Mouse (Mus musculus) thymus, adult 18-20 months (tissue): ENCODE results near the gene Mei1.

Experiments used
- DNase-seq, 2 experiments: peaks; one replicate each; pipeline ENCODE4 v3.0.0; 2022; ENCODE audit warnings: mixed read lengths in 2 of 2

Gene Mei1

DNA sequence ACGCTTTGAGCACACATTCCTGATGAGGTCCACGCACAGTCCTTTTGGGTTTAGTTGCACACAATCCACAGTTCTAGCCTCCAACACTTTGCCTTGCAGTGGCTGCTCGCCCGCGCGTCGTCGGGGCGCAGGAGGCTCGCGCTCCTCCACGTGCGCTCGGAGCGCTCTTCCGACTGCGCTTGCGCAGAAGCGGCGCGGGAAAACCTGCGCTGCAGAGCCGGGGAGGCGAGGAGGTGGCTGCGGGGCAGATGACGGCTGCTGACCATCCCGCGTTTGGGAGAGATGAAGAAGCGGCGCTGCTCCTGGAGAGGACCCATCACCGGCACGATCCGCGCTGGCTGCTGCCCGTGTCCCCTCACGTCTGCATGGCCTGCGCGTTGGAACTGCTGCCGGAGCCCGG lies at the start of gene Mei1:
TSS of gene Mei1 (plus strand) at position 99 of the 400 bp plus-strand sequence.
- no peak for DNase-seq

DNA sequence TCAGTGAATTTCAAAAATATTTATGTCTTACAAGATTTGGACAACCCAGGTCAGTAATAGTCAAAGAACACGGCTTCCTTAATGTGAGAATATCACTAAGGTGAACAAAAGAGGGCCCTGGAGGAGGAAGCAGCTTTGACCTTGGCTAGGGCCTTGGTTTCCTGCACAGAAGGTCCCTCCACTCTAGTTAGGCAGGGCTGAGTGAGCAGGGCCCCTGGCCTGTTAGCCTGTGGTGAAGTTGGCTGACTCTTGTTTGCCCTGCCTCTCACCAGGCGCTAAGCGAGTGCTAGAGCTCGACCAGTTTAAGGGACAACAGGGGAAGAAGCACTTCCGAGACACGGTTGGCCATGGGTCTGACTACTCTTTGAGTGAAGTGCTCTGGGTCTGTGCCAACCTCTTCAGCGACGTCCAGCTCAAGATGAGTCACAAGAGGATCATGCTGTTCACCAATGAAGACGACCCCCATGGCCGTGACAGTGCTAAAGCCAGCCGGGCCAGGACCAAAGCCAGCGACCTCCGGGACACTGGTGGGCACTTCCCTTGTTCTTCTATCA lies 47.2 kb upstream of the Mei1 start:
- DNase-seq: no peak

DNA sequence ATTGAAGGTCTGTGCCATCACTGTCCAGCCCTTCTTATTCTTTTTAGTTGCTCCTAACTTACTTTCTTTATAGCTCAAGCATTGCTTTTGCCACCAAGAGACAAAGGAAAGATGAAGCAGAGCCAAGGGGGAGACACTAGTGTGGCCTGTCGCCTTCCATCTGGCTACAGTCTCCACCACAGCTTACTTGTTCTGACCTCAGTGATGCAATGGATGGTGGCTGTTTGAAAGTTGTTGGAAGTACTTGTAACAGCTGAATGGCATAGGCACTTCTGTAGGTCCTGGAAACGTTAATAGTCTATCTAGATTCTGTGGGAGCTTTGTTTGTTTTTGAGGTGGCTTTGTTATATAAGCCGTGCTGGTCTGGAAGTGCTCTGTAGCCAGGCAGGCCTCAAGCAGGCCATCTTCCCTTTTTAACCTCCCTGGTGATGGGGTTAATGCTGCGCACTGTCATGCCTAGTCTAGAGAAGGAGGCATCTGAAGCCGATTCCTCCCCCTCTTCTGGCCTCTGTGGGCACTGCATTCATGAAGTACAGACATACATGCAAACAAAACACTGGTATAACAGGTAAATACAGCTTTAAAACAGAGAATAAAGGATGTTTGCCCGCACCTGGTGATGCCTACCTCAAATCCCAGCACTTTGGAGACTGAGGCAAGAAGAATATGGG lies 45.7 kb upstream of the Mei1 start:
- no peak for DNase-seq

DNA sequence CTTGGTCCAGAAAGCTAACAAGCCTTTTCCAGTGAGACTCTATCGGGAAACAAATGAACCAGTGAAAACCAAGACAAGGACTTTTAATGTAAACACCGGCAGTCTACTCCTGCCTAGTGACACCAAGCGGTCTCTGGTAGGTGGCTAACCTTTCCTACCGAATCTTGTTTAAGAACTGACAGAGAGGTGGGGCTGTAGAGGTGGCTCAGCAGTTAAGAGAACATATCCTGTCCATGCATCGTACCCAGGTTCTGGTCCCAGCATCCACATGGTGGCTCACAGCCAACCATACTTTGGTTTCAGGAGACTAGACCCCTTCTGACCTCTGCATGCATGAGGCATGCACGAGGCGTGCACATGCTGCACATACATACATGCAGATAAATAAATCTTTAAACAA lies 42.5 kb upstream of the Mei1 start:
- DNase-seq: peak in 1 of 2 experiments; percentile 60

DNA sequence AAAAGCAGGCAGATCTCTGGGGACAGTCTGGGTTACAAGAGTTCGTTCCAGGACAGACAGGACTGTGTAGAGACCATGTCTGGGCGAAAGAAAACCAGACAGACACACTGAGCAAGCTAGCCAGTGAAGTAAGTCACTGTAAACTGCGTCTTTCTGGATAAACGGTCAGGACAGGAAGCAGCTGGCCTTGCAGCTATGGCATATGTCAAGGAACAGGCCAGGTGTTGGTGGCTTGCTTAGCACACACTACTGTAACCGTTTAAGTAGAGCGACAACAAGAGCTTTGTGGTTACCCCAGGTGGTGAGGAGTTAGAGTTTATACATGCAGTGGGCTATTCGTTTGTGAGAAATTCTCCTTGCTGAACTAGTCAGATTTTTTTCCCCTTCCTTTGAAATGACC lies 42.1 kb upstream of the Mei1 start:
- peak; percentile 72 to 88 for DNase-seq

DNA sequence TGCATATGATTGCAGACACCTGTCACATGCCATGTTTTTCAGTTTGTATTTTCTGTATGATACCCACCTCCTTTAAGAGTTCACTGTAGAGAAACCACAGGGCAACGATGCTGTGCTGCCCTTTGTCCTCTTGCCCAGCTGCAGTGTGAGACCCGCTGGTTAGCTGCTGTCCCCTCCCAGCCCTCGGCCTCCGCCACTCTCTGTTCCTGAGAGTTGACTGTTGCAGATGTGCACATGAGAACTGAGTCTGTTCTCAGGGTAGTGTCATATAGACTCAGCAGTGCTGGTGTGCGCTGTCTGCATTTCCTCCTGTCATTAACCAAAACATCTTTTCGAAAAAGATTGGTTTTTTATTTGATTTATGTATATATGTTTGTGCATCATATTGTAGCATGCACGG lies 37.4 kb upstream of the Mei1 start:
- DNase-seq: no peak

DNA sequence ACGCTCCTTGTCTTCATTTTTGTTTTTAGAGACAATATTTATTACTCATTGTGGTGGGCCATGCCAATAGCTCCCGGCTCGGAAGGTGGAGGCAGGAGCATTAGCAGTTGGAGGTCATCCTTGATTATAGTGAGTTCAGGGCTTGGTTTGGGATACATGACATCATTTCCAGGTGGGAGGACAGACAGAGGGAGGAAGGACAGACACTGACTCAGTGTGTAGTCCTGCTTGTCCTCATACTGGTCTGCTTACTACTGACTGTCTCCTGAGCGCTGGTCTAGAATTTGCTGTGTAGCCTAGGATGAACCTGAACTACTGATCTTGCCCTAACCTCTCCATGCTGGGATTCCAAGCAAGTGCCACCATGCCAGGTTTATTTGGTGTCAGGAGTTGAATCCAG lies 36.0 kb upstream of the Mei1 start, which contains the start of gene Desi1:
TSS of gene Desi1 (minus strand) at position 101 of the 400 bp plus-strand sequence.
- DNase-seq: no peak

DNA sequence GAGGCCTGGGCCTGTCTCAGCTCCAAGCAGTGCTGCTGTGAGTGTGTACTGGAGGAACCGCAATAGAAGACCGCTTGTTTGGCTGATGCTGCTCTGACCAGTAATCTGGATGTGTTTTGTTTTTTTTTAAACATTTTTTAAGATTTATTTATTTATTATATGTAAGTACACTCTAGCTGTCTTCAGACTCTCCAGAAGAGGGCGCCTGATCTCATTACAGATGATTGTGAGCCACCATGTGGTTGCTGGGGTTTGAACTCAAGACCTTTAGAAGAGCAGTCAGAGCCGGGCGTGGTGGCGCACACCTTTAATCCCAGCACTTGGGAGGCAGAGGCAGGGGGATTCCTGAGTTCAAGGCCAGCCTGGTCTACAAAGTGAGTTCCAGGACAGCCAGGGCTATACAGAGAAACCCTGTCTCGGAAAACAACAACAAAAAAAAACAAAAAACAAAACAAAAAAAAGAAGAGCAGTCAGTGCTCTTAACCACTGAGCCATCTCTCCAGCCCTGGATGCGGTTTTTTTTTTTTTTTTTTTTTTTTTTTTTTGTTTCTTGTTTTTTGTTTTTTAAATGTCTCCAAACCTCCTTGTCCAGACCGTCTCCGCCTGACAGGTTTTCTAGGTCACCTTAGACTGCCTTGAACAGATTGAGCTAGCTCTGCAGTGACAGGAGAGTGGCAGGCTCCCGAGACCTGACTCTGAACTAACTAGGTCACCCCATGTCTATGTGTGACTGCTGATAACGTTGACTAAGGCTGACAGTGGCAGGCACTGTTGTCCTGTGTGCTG lies 33.7 kb upstream of the Mei1 start:
- peak in 1 of 2 experiments; percentile 46 for DNase-seq

DNA sequence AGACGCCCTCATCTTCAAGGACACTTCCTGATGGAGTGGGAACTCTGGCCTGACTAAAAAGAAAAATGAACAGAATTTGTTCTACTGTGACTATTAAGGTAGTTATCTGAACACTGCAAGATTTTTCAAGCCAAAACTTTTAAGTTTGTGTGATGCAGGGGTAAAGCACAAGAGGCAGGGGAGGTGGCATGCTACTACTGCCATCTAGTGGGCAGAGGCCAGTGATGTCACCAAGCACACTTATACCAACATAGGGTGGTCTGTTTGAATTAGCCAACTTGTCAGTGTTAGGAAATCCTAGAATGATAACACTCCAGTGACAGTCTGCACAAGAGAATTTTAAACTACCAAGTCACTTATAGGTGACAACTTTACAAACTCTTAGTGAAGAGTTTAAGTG lies 29.1 kb upstream of the Mei1 start:
- peak in 1 of 2 experiments; percentile 48 for DNase-seq

DNA sequence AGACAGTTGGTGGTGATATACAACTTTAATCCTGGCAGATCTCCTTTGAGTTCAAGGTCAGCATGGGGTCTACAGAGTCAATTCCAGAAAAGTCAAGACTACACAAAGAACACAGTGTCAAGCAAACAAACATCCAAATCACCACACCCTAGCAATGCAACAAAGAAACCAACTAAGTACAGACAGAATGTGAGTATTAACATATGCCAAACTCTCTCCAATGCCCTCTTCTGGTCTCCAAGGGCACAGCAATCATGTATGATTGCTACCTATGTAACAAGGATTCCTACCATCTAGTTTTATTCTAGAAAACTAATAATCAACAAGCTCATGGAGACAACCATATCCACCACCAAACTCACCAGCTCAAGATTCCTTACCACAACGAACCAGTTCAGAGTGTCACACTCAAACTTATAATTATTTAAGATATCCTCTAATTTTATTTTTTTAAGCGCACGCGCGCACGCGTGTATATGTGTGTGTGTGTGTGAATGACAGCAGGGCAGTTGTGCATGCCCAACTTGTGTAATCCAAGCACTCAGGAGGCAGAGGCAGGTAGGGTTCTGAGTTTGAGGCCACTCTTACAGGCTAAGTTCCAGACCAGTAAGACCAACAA lies 25.5 kb upstream of the Mei1 start:
- no peak for DNase-seq

DNA sequence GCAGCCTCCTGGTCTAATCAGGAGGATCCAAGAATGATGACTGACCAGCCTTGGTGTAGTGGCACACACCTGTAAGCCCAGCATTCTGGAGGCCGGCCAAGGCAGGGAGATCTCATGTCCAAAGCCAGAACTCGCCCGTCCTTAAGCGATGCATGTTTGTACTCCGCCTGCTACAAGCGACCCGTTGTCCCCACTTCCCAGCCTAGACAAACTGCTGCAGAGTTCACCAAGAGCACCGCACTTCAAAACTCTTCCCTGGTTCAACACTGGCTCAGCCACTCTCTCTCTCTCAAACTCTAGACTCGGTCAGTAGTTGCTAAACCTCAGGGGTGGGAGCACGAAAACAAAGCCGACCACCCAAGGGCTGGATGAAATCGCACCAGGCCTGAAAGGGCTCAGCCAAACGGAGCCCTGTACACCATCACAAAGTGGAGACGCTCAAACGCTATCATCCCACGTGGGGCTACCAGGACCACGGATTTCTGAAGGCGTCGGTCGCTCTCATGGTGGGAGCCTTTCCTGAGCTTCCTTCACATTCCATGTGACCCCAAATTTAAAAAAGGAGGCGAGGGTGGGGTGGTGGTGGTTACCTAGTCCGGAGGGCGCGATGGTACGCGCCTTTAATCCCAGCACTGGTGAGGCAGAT lies 23.4 kb upstream of the Mei1 start:
- DNase-seq: no peak

DNA sequence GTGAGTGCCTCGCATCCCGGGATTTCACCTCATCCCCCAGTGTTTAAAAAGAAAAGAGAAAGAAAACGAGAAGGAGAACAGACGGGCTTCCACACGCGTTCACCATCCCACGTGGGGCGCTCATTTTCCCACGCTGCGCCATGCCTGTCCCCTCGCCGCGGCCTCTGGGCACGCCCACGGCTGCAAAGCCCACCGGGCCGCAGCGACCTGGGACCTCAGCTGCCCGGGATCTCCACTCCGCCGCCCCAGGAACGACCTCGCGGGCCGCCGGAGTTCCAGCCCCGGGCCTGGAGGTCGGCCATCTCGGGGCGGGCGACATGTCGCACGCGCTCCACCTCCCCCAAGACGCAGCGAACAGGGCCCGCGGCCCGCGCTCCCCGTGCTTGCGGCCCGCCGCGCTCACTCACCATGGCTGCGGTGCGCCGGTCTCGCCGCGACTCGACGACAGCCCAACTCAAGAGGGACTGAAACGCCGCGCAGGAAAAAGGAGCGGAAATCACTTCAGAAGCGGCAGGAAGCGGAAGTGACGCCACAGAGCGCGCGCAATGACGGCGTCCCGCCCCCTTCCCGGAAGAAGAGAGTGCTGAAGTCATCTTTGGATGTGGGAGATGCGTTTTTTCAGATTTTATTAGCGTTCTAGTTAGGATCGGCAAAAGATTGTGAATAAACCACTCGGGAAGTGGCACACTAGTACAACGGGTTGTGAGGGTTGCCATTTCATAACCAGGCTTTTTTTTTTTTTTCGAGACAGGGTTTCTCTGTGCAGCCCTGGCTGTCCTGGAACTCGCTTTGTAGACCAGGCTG lies 22.5 kb upstream of the Mei1 start, which contains the start of gene Snu13:
TSS of gene Snu13 (minus strand) at position 519 of the 804 bp plus-strand sequence.
- DNase-seq: peak; percentile 84 to 88

DNA sequence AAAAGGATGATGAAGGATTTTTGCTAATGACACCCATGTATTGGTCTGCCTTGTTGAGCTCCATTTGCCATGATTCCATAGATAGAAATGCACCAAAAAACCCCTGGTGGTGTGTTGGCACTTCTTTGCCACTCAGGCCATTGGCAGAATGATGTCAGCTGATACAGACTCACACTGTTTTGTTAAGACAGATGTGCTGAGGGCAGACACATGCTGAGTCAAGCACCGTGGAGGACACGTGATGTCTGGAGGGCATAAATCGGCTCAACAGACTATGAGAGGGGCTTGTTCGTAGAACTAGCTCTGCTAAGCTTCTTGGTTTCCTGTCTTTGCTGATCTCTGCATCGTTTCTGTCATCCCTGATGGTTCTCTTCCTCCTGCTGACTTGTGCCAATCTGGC lies 17.3 kb upstream of the Mei1 start:
- DNase-seq: no peak

DNA sequence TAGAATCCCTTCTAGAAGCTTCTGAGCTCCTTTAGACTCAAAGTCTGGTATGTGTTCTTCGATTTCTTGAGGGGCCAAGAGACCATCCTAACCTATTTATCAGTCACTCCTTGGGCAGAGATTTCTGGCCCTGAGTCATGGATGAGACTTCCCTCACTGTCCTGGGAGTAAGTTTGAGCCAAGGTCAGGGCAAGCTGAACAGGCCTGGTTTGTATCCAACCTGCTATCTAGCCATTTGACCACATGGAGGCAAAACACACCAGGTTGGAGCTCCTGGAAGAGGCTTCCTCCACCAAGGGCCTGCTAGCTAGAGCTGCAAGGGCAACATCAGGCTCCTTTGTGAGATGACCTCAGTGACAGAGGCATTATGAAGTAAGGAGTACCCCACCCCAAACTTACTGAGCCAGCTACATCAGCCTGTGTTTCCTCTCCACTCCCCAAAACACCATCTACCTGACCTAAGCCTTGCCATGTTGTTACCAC lies 11.0 kb upstream of the Mei1 start, which contains the start of gene 4930407I10Rik:
TSS of gene 4930407I10Rik (plus strand) at position 433 of the 483 bp plus-strand sequence.
- DNase-seq: no peak

DNA sequence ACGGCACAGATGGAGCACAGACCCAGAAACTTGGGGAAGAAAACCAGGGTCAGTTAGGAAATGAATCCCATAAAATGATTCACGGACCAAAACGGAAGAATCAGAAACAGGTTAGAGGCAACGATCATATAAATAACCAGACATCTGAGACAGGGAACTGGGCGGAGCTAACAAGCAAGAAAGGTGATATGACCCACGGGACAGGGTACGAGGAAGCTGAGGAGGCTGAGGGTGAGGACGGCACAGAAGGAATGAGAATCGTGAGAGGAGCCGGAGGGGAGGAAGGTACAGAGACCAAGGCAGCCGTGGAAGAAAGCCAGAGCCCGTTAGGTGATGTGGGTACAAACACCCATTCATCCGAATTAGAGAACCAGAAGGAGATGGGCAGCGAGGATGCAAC lies 5.9 kb upstream of the Mei1 start:
- no peak for DNase-seq

DNA sequence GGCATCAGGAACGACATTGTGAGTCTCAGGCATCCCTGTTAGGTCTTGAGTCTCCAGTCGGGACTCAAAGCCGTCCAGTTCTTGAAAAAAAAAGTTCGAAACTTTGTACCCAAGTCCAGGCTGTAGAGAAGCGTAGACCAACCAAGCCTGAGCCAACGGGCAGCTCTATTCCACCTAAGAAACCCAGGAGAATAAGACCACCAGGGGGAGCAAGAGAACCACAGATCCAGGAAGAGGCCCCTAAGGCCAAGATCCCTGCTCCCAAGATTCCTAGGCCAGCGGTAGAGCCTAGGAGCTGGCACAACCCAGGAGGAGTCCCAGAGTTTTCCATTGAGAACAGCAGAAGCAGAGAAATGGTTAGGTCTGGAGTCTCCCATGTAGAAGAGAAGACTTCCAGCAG lies 4.3 kb upstream of the Mei1 start:
- DNase-seq: no peak

DNA sequence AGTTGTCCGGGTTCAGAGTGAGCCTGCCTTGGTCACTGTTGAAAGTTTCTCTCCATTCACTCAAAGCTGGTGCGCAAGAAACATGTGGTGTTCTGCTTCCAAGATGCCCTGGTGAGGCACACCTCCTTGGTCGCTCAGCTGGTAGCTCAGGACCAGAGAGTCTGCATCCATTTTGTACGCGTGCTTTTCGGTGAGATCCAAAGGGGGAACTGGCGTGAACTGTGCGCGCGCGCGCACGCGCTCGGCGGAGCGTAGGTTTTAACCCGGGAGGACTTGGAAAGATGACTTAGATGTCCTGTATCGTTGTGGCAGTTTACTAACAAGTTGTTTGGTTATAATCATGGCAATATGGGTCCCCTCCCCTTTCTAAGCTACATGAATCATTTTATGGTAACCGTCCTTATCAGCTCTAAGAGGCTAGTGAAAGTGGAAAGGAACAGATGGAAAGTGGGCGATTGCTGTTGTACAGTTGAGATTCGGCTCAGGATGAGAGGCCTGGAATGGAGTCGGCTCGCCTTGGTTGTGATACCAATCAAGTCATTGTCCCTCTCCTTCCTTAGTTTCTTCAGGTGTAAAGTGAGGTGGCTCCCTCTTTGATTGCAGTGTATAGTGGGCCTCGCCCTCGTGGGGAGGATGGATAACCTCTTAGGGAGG lies 2.1 kb downstream of the Mei1 start:
- no peak for DNase-seq

DNA sequence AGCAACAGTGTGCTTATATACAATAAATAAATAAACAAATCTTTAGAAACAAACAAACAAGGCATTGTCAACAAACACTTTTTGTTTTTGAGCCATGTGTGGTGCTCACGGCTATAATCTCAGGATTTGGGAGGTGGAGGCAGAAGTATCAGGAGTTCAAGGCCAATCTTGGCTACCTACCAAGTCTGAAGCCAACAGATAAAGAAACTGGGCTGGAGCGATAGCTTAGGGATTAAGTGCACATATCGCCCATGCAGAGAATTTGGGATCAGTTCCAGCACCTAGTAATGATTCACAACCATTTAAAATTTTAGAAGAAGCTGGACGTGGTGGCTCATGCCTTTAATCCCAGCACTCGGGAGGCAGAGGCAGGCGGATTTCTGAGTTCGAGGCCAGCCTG lies 3.7 kb downstream of the Mei1 start:
- no peak for DNase-seq

DNA sequence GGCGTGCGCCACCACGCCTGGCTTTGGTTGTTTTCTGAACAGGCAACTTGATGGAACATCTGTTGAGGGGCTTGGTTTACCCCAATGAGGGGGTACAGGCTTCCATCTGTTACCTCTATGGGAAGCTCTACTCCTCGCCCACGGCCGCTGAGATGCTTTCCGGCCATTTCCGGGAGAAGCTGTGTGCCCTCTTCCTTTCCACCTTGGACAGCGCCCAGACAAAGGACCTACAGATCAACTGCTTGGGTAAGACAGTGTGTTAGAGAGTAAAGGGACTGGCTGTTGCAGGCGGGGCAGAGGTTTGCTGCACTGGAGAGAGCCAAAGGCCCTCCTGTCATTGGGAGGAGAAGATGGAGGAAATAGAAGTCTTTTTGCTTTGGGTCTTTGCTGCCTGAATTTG lies 10.1 kb downstream of the Mei1 start:
- no peak for DNase-seq

DNA sequence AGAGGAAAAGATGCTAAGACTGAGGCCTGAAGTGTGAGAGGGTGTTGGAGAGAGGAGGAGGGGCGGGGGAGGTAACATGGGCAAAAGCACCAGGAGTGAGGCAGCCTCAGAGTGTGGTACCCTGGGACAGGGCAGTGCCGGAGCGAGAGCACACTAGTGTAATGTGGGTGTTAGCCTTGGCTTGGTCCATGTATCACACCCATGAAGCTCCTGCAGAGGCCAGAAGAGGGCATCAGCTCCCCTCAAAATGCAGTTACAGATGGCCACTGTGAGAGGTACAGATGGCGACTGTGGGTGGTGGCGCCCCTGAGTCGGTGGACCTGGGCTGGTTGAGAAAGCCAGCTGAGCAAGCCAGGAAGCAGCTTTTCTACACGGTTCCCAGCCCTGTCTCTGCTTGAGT lies 11.4 kb downstream of the Mei1 start:
- peak; percentile 19 to 29 for DNase-seq

DNA sequence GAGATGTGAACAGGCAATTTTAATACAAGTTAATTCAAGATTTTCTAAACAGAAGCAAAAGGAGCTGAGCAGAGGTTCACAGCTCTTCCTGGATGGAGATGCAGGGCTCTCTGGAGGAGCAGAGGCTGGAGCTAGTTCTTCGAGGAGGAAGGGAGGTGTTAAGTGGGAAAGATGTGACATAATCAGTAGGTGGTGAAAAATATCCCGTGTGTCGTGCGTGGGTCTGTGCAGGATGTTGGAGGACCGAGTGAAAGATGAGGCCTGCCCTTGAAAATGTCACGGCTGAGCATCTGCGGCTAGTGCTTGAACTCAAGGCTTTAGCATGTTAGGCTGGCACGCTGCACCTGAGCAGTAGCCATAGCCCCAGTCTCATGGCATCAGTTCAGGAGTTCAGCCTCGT lies 15.8 kb downstream of the Mei1 start:
- no peak for DNase-seq
